Mouse (Mus musculus) megakaryocyte, embryonic 14.5 days (primary cell): ENCODE data around the gene L3mbtl4.

ENCODE experiments used
- FLI1 ChIP-seq: IDR thresholded peaks from 2 replicates; pipeline ENCODE4 v1.6.1; 2012; ENCODE audit warnings: low read length, inconsistent platforms, mixed read lengths
- GATA1 ChIP-seq: IDR thresholded peaks from 3 replicates; pipeline ENCODE4 v1.6.1; 2012; ENCODE audit warnings: mixed read lengths, low read length, inconsistent platforms, borderline replicate concordance

DNA sequence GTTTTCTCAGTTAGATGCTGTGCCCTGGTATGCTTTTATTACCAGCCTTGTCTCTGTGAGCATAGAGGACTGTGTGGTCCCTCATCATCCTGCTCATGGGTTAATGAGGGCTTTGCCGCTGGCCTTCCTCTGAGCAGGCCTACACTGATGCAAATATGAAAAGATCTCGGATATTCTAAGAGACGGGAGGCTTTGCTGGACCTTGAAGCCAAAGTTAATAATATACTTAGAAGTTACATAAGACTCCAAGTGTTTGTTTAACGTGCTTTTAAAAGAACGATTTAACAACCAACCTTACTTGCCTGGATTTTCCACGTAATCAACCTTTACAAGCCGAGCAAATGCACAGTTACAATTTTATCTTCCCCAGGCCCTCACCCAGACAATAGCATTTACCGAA is 15.1 kb downstream of the L3mbtl4 start:
- no peak for TF ChIP-seq GATA1
- TF ChIP-seq FLI1, result no peak
